ENCODE assay signal across 8 mouse cellular contexts in genomic region chr16:26082831-26083230, GRCm38 (mm10). TPM values are rescaled to one million over a fixed set of nuclear protein-coding genes. Genes with fewer than 3 reads are reported as not detected.
DNase-seq lines count a peak whose midpoint lies in the region; ATAC-seq lines count a peak whose summit lies in the region.
"Had no signal": no experiment of that assay in that cellular context is flagged by ENCODE, and none has a peak within 500 bp of the region (broad histone marks: within the 10 kb centered on the region; RNA-seq: fewer than 3 reads in every experiment).

No protein-coding gene starts in this region.

- no peak overlapping the region for H3K9ac ChIP-seq in intestine, embryonic 16.5 days (ENCODE audit: low read depth, low read length)
- H3K9ac ChIP-seq in intestine, embryonic 15.5 days = no peak overlapping the region
- no peak overlapping the region for H3K9ac ChIP-seq in heart, embryonic 12.5 days
- H3K9ac ChIP-seq: midbrain, embryonic 13.5 days had no signal

- 66% methylated on average over 1 of the region's 1 CpGs for WGBS in intestine, embryonic 16.5 days
- 50% methylated on average over 1 of the region's 1 CpGs for WGBS in intestine, embryonic 15.5 days
- 18% methylated on average over 1 of the region's 1 CpGs for WGBS in heart, embryonic 12.5 days

- no peak for ATAC-seq in intestine, embryonic 16.5 days
- ATAC-seq in intestine, embryonic 15.5 days = no peak
- peak; percentile 49; the same call in 1 of the 2 replicates for ATAC-seq in heart, embryonic 12.5 days (ENCODE audit: insufficient number of reproducible peaks, low FRiP score)
- ATAC-seq: midbrain, embryonic 13.5 days had no signal

- H3K4me2 ChIP-seq in intestine, embryonic 16.5 days (ENCODE audit: low read depth, low read length) = no peak overlapping the region
- H3K4me2 ChIP-seq in intestine, embryonic 15.5 days (replicated peaks) = no peak overlapping the region
- H3K4me2 ChIP-seq in heart, embryonic 12.5 days = no peak overlapping the region
- H3K4me2 ChIP-seq: midbrain, embryonic 13.5 days had no signal

- H3K27me3 ChIP-seq in intestine, embryonic 16.5 days (replicated peaks; ENCODE audit: control insufficient read depth, insufficient read depth, low read length) = no peaks in the 10 kb centered on the region
- H3K27me3 ChIP-seq in intestine, embryonic 15.5 days (replicated peaks) = no peaks in the 10 kb centered on the region
- no peaks in the 10 kb centered on the region for H3K27me3 ChIP-seq in heart, embryonic 12.5 days (replicated peaks)
- H3K27me3 ChIP-seq: midbrain, embryonic 13.5 days had no signal

- DNase-seq in adrenal gland, adult 2 months = peak; percentile 86
- peak; percentile 66 for DNase-seq in kidney, postnatal 10 days
- no peak for DNase-seq in right cerebral cortex, postnatal 14 days
- DNase-seq in embryo, embryonic 9.5 days (ENCODE audit: extremely low spot score) = no peak

- H3K36me3 ChIP-seq in intestine, embryonic 16.5 days (ENCODE audit: control insufficient read depth, insufficient read depth, low read length) = no peaks in the 10 kb centered on the region
- no peaks in the 10 kb centered on the region for H3K36me3 ChIP-seq in intestine, embryonic 15.5 days
- H3K36me3 ChIP-seq in heart, embryonic 12.5 days = no peaks in the 10 kb centered on the region
- H3K36me3 ChIP-seq: midbrain, embryonic 13.5 days had no signal

- H3K4me3 ChIP-seq in intestine, embryonic 16.5 days (ENCODE audit: low read length) = no peak overlapping the region
- no peak overlapping the region for H3K4me3 ChIP-seq in intestine, embryonic 15.5 days (replicated peaks)
- no peak overlapping the region for H3K4me3 ChIP-seq in heart, embryonic 12.5 days
- H3K4me3 ChIP-seq: midbrain, embryonic 13.5 days had no signal

- peak overlapping the region; percentile 33 for H3K27ac ChIP-seq in intestine, embryonic 16.5 days (ENCODE audit: low read length)
- no peak overlapping the region for H3K27ac ChIP-seq in intestine, embryonic 15.5 days
- peak overlapping the region; percentile 89 for H3K27ac ChIP-seq in heart, embryonic 12.5 days (ENCODE audit: poor library complexity, severe bottlenecking)
- H3K27ac ChIP-seq: midbrain, embryonic 13.5 days had no signal

- no peaks in the 10 kb centered on the region for H3K9me3 ChIP-seq in intestine, embryonic 16.5 days (ENCODE audit: control insufficient read depth, low read length)
- H3K9me3 ChIP-seq in intestine, embryonic 15.5 days = no peaks in the 10 kb centered on the region
- H3K9me3 ChIP-seq in heart, embryonic 12.5 days (replicated peaks) = no peaks in the 10 kb centered on the region
- H3K9me3 ChIP-seq: midbrain, embryonic 13.5 days had no signal

- peaks cover 17% of the 10 kb centered on the region for H3K4me1 ChIP-seq in intestine, embryonic 16.5 days (ENCODE audit: control insufficient read depth, insufficient read depth, low read length)
- peaks cover 15% of the 10 kb centered on the region for H3K4me1 ChIP-seq in intestine, embryonic 15.5 days (replicated peaks)
- H3K4me1 ChIP-seq in heart, embryonic 12.5 days (replicated peaks) = peaks cover 54% of the 10 kb centered on the region

RNA-seq across cellular contexts. Expression of gene P3h2, which starts 22.8 kb away (rescaled TPM):
- 1.0 and 1.8 TPM in 2 replicates for polyA plus RNA-seq in intestine, embryonic 16.5 days (2015; fragmentation: Nextera tagmentation; extraction: Ambion mirVana)
- polyA plus RNA-seq in intestine, embryonic 15.5 days (2015; fragmentation: Nextera tagmentation; extraction: Ambion mirVana) = 3.0 and 3.4 TPM in 2 replicates
- total RNA-seq in adrenal gland, adult 2 months (2021) = 1 to 10 TPM; 9.3 to 10.0 TPM
- polyA plus RNA-seq in adrenal gland, adult 2 months (2012; rRNA removed) = 3.2 and 4.1 TPM in 2 replicates
- polyA plus RNA-seq in heart, embryonic 12.5 days (2016; fragmentation: Nextera tagmentation; extraction: Ambion mirVana) = 16.5 and 17.7 TPM in 2 replicates

Comparison
In these comparisons a context has a peak if more than half of its experiments do, and no peak if none do; other contexts are left out.
1. DNase-seq: peak in adrenal gland, adult 2 months (single experiment) and kidney, postnatal 10 days (single experiment); none in right cerebral cortex, postnatal 14 days (single experiment) and embryo, embryonic 9.5 days (single experiment).